Mouse (Mus musculus): Measurements from ENCODE around the gene Rce1. TPM values are rescaled to one million over a fixed set of nuclear protein-coding genes. Genes with fewer than 3 reads are reported as not detected.

Rce1 gene
- polyA plus RNA-seq, 1 experiment from 2014 or later = 66.8 TPM

DNA sequence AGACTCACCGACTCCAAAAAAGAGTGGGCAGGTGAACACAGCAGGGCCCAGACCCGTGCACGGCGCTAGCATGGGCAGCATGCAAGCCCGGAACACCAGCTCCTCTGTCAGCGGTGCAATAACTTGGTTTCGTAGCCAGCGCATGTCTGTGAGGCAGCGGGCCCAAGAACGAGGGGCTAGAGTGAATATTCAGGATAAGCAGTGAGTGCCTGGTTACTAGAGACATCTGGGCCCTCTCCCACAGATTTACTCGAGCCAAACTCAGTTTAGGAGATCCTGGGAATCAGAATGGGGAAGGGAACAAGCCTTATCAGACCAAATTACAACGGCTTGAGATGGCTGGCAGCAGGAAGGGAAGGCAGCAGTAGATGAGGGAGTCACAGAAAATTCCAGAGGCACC is 1.4 kb downstream of the Rce1 start:
- WGBS = 93% methylated on average over 12 of the region's 12 CpGs
- H3K9ac ChIP-seq = no peak overlapping the region
- no peak overlapping the region for H3K4me2 ChIP-seq
- H3K27ac ChIP-seq = no peak overlapping the region
- H3K36me3 ChIP-seq = 0 out of 2 replicates have a peak, but pooled peaks cover 26% of the 10 kb centered on the region
- H3K4me3 ChIP-seq (replicated peaks) = no peak overlapping the region
- H3K9me3 ChIP-seq = no peaks in the 10 kb centered on the region
- no peak for ATAC-seq (ENCODE audit: insufficient read depth, low FRiP score, low read depth)
- H3K27me3 ChIP-seq (replicated peaks) = no peaks in the 10 kb centered on the region
- H3K4me1 ChIP-seq = peaks cover 19% of the 10 kb centered on the region

DNA sequence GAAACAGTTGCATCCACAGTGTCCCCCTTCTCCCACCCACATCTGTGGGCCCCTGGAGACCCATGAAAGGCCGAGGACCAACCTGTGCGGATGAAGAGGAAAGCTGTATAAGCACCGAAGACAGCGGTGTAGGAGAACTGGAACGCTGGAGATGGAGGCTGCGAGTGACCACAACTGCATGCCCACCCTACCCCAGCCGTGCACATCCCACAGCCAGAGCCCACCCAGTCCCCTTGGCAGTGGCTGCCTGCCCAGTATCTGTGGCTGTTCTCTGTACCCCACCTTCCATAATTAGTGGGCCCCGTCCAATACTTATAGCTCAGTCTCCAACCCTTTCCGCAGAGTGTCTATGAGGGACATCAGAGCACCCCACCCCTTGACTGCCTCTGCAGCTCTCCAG is 2.0 kb downstream of the Rce1 start:
- Histone ChIP-seq H3K9ac (no peak overlapping the region), H3K9me3 (no peaks in the 10 kb centered on the region), H3K4me3 (replicated peaks) (no peak overlapping the region), H3K4me1 (peaks cover 19% of the 10 kb centered on the region), H3K4me2 (no peak overlapping the region), H3K27me3 (replicated peaks) (no peaks in the 10 kb centered on the region), H3K27ac (no peak overlapping the region), H3K36me3 (0 out of 2 replicates have a peak, but pooled peaks cover 26% of the 10 kb centered on the region)
- 94% methylated on average over 9 of the region's 9 CpGs for WGBS
- ATAC-seq (ENCODE audit: insufficient read depth, low FRiP score, low read depth) = no peak

DNA sequence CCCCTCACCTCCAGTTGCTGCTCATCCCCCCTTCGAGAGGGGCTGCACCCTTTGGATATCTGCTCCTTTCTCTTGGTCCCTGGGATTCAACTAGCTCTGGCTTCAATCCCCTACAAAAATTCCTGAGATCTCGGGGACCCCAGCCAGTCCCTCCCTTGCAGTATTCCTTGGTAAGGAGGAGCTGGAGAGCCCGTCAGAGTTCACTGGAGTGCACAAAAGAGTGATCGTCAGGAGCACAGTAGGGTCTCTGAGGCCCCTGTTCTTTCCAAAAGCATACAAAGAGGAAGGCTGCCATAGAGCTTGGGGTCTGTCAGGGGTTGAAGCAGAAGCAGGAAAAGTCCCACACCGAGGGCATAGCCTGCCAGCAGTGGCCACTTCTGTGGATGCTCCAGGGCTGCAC is 2.7 kb downstream of the Rce1 start:
- 86% methylated on average over 5 of the region's 5 CpGs for WGBS
- H3K9ac ChIP-seq = no peak overlapping the region
- H3K36me3 ChIP-seq = 0 out of 2 replicates have a peak, but pooled peaks cover 26% of the 10 kb centered on the region
- no peak overlapping the region for H3K4me2 ChIP-seq
- no peak for ATAC-seq (ENCODE audit: insufficient read depth, low FRiP score, low read depth)
- no peak overlapping the region for H3K27ac ChIP-seq
- H3K27me3 ChIP-seq (replicated peaks) = no peaks in the 10 kb centered on the region
- H3K9me3 ChIP-seq = no peaks in the 10 kb centered on the region
- peaks cover 19% of the 10 kb centered on the region for H3K4me1 ChIP-seq
- no peak overlapping the region for H3K4me3 ChIP-seq (replicated peaks)

DNA sequence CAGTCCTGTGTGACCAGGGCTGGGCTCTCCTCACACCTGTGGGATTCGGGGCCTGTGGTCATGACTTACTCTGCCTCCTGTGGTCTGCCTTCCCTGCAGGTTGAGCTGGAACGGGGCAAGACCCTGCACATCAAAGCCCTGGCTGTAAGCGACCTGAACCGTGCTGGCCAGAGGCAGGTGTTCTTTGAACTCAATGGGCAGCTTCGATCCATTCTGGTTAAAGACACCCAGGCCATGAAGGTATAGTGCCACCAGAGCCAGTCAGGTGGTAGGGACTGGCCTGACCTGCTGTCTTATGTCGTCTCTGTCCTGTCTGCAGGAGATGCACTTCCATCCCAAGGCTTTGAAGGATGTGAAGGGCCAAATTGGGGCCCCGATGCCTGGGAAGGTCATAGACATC is 4.7 kb downstream of the Rce1 start:
- Histone ChIP-seq H3K4me1 (peaks cover 21% of the 10 kb centered on the region; the same call in 1 of the 2 replicates), H3K36me3 (0 out of 2 replicates have a peak, but pooled peaks cover 26% of the 10 kb centered on the region), H3K4me2 (no peak overlapping the region), H3K27me3 (replicated peaks) (no peaks in the 10 kb centered on the region), H3K9ac (no peak overlapping the region), H3K9me3 (no peaks in the 10 kb centered on the region), H3K27ac (no peak overlapping the region), H3K4me3 (replicated peaks) (no peak overlapping the region)
- WGBS = 85% methylated on average over 7 of the region's 7 CpGs
- ATAC-seq (ENCODE audit: insufficient read depth, low FRiP score, low read depth) = no peak

DNA sequence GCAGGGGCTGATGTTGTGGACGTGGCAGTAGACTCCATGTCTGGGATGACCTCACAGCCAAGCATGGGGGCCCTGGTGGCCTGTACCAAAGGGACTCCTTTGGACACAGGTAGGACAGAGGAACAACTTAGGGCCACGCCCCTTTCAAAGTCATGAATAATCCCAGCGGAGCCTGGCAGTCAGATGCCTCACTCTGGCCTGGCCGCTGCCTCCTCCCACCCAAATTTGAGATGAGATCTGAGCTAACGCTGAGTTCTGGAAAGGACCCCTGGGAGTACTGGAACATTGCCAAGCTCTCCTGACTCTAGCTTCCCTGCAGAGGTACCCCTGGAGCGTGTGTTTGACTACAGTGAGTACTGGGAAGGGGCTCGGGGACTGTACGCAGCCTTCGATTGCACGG is 6.0 kb downstream of the Rce1 start:
- H3K4me3 ChIP-seq (replicated peaks) = no peak overlapping the region
- no peak for ATAC-seq (ENCODE audit: insufficient read depth, low FRiP score, low read depth)
- H3K27me3 ChIP-seq (replicated peaks) = no peaks in the 10 kb centered on the region
- no peaks in the 10 kb centered on the region for H3K9me3 ChIP-seq
- no peak overlapping the region for H3K4me2 ChIP-seq
- peaks cover 18% of the 10 kb centered on the region for H3K4me1 ChIP-seq
- H3K27ac ChIP-seq = no peak overlapping the region
- H3K36me3 ChIP-seq = 0 out of 2 replicates have a peak, but pooled peaks cover 26% of the 10 kb centered on the region
- no peak overlapping the region for H3K9ac ChIP-seq
- 80% methylated on average over 10 of the region's 10 CpGs for WGBS

DNA sequence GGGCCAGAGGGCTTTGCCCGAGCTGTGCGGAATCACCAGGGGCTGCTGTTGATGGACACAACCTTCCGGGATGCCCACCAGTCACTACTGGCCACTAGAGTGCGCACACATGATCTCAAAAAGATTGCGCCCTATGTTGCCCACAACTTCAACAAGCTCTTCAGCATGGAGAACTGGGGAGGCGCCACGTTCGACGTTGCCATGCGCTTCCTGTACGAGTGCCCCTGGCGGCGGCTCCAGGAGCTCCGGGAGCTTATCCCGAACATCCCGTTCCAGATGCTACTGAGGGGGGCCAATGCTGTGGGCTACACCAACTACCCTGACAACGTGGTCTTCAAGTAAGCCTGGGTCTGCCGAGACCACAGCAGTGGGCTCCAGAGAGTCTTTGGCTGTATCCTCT is 7.3 kb downstream of the Rce1 start:
- Histone ChIP-seq H3K9me3 (no peaks in the 10 kb centered on the region), H3K4me2 (no peak overlapping the region), H3K27me3 (replicated peaks) (no peaks in the 10 kb centered on the region), H3K36me3 (peaks cover 19% of the 10 kb centered on the region; the same call in 1 of the 2 replicates), H3K4me1 (peaks cover 27% of the 10 kb centered on the region), H3K27ac (no peak overlapping the region), H3K9ac (no peak overlapping the region), H3K4me3 (replicated peaks) (no peak overlapping the region)
- 40% methylated on average over 18 of the region's 18 CpGs for WGBS
- no peak for ATAC-seq (ENCODE audit: insufficient read depth, low FRiP score, low read depth)

DNA sequence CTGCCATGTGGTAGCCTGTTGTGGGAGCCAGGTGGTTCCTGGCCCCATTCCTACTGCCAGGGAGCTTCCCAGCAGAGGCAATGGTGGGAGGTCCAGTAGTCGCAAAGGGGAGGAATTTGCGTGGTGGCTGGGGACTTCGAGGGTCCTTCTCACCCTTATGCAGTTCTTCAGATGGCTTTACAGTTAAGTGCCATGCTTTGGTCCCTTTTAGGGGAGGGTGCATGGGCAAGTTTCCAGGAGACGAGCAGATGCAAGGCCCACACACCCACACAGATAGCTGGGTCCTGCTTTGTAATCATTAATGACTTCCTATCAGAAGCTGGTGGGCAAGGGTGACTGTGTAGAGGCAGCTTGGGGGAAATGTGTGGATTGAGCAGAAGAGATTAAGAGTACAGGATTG is 8.9 kb downstream of the Rce1 start:
- H3K4me3 ChIP-seq (replicated peaks) = peak overlapping the region; percentile 90
- peaks cover 34% of the 10 kb centered on the region for H3K4me1 ChIP-seq
- no peaks in the 10 kb centered on the region for H3K9me3 ChIP-seq
- H3K27ac ChIP-seq = peak overlapping the region; percentile 91
- no peak for ATAC-seq (ENCODE audit: insufficient read depth, low FRiP score, low read depth)
- H3K4me2 ChIP-seq = peak overlapping the region; percentile 84
- 24% methylated on average over 4 of the region's 4 CpGs for WGBS
- H3K27me3 ChIP-seq (replicated peaks) = no peaks in the 10 kb centered on the region
- H3K9ac ChIP-seq = no peak overlapping the region
- peaks cover 22% of the 10 kb centered on the region for H3K36me3 ChIP-seq

DNA sequence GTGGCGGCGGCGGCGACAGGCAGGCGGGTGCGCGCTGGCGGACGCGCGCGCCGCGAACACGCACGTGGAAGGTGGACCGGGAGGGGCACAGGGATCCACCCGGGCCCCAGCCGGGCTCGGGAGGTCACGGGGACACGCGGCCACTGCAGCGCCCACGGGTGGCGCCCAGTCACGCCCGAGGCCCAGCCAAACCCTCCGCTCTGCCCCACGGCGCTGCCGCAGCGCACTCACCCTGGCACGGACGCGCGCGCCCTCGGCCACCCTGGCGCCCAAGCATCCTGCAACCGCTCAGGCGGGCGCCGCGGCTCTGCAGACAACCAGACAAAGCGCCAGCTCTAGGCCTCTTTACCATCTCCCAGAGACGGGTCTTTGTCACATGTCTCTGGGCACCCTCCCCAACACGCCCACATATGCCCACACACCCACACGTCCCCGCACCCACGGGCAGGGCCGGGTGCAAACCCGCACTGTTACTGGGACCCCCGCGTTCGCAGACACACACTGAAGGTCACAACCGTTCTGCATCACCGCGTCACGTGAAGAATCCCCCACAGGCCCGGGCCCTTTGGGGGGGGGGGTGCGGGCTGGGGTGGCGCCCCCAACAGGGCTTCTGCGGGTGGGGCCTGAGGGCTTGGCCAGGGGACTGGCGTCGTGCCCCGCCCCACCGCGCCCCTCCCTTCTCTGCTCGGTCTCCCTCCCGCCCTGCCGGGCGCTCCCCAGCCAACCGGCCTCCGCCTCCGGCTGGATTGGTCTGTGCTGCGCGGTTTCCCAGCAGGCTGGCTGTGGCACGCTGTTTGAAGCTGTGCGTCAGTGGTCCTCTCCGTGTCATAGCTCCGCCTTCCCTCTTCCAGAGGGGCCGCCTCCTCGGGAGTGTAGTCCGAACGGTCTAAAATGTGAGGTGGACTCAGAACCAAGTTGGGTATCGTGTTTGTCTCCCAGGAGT is 10.0 kb downstream of the Rce1 start, which contains the start of gene Lrfn4:
Gene Lrfn4 (minus strand): TSS at position 517 of the 943 bp plus-strand sequence.
- Histone ChIP-seq H3K4me3 (replicated peaks) (peak within 1 kb of the TSS; percentile 90), H3K9ac (peak within 1 kb of the TSS; percentile 69), H3K9me3 (no peaks in the 10 kb centered on the region), H3K27me3 (replicated peaks) (no peaks in the 10 kb centered on the region), H3K4me2 (peak within 1 kb of the TSS; percentile 84), H3K4me1 (peaks cover 34% of the 10 kb centered on the region), H3K27ac (peak within 1 kb of the TSS; percentile 91), H3K36me3 (peaks cover 18% of the 10 kb centered on the region)
- ATAC-seq (ENCODE audit: insufficient read depth, low FRiP score, low read depth) = peak; percentile 94
- WGBS = under 1% methylated on average over 71 of the region's 87 CpGs

DNA sequence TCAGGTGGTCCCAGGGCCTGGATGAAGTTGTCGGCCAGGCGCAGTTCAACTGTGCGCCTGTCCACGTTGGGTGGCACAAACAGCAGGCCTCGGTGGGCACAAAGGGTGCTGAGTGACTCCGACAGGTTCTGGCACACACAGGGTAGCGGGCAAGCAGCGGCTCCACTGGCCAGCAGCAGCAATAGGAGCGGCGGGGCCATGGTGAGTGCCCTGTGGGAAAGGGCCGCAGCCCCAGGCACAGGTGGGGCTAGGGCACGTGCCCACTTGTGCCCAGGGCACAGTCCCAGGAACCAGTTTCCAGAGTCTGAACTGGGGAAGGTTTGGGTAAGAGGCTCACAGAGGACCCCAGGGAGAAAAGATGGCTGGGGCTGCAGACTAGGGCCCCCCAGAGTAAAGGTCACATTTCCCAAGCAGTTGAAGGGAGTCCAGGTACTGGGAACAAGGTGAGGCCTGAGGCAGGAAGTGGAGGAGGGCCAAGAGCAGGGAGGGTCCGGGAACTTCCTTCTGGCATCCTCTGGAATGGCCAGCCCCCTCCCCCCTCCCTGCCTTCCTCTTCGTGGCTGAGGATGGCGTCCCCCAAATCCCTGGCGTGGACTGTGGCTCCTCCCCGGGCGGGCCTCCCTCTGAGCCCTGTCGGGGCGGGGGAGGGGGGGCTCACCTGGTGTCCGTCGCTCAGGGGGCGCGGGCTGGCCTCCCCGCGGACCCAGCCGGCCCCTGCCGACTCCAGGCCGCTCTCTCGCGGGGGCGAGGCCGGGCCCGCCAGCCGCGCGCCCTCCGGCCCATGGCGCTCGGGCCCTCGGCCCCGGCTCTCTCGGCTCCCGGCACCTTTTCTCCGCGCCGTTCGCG is 10.9 kb downstream of the Rce1 start:
- ATAC-seq (ENCODE audit: insufficient read depth, low FRiP score, low read depth) = peak; percentile 8; the same call in 1 of the 2 replicates
- H3K4me3 ChIP-seq (replicated peaks) = peak overlapping the region; percentile 90
- peak overlapping the region; percentile 69 for H3K9ac ChIP-seq
- peaks cover 18% of the 10 kb centered on the region for H3K36me3 ChIP-seq
- no peaks in the 10 kb centered on the region for H3K9me3 ChIP-seq
- H3K27ac ChIP-seq = peak overlapping the region; percentile 91
- H3K4me1 ChIP-seq = peaks cover 34% of the 10 kb centered on the region
- 24% methylated on average over 37 of the region's 49 CpGs for WGBS
- H3K4me2 ChIP-seq = peak overlapping the region; percentile 84
- H3K27me3 ChIP-seq (replicated peaks) = no peaks in the 10 kb centered on the region

DNA sequence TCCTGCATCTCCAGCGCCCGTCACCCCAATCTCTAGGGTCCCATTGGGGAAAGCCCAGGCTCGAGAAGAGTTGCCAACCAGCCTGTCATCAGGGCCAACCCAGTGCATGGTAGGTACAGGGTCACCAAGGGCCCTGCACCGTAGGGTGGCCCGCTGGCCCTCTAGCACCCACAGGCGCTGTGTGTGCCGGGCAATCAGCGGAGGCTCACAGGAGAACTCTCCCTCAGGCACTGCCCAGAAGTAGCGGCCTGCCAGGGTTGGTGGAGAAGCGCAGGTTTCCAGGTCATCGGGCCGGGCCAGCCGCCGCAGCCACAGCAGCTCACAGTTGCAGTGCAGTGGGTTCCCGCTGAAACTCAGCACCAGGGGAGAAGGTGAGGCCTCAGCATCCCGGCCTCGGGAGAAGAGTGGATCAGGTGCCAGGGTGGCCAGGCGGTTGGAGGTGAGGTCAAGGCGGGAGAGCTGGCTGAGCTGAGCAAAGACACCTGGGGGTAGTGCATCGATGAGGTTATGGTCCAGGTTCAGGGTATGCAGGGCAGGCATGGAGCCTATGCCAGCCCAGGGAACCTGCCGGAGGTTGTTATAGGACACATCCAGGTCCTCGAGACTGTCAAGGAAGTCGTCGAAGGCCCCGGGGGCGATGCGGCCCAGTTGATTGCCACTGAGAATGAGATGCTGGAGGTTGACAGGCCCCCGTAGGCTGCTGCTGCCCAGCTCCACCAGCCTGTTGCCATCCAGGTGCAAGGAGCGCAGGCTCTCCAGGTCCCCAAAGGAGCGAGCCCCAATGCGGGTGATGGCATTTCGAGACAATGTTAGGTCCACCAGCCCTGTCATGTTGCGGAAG is 11.8 kb downstream of the Rce1 start:
- Histone ChIP-seq H3K4me1 (peaks cover 34% of the 10 kb centered on the region), H3K9ac (no peak overlapping the region), H3K27me3 (replicated peaks) (no peaks in the 10 kb centered on the region), H3K27ac (no peak overlapping the region), H3K4me3 (replicated peaks) (peak overlapping the region; percentile 90; the same call in 1 of the 2 replicates), H3K9me3 (no peaks in the 10 kb centered on the region), H3K4me2 (peak overlapping the region; percentile 84), H3K36me3 (peaks cover 18% of the 10 kb centered on the region)
- WGBS = 84% methylated on average over 33 of the region's 33 CpGs
- no peak for ATAC-seq (ENCODE audit: insufficient read depth, low FRiP score, low read depth)

Measured in stomach, embryonic 15.5 days (tissue).